Mouse (Mus musculus): ENCODE data around the gene Rassf2.

DNA sequence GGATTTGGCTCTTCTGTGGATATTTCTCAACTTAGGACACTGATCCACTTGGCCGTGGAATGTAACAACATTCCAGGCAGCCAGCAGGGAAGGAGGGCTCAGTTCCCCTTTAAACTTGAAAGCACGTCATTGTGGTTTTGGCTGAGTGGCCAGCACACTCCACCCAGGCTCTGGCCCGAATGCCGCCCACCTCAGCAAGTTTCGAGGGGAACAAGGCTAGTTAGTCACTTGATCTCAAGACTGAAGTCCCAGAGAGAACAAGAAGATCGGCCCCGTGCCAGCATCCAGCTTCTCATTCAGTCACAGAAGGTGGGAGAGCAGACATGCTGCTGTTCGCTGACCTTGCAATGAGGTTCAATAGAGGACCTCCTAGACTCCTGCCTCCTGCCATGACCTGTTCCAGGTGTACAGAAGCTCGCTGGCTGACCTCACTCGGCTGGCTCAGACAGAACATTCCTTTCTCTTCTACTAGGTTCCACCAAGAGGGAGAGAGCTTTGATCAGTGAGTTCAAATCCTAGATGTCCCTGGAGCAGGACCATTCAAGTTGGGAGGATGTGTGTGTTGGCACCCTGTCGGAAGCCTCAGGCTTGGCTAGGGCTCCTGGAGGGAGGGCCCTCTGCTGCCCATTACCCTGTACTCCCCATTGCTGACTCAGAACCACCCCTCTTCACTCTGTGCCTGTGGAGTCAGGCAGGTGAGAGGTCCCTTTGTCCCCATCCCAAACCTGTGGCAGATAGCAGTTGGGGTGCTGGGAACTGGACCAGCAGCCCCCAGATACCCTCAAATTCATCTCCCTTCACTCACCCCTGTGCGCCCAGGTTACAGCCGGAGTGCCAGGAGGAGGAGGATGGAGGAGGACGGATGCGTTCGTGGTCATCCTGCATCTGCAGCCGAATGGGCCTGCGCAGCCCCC, 23.2 kb downstream of the Rassf2 start:
- TF ChIP-seq CTCF (IDR thresholded peaks at IDR 0.05; ENCODE audit: borderline replicate concordance, extremely low read depth, insufficient read depth, insufficient read length): no peak
- TF ChIP-seq POLR2A (IDR thresholded peaks at IDR 0.05; ENCODE audit: borderline replicate concordance, extremely low read depth, insufficient read depth, insufficient read length, poor library complexity, severe bottlenecking): no peak

Measured in brain, embryonic 14.5 days (tissue).